Comparison of ENCODE assay signal across 20 mouse cellular contexts in the genomic region with DNA sequence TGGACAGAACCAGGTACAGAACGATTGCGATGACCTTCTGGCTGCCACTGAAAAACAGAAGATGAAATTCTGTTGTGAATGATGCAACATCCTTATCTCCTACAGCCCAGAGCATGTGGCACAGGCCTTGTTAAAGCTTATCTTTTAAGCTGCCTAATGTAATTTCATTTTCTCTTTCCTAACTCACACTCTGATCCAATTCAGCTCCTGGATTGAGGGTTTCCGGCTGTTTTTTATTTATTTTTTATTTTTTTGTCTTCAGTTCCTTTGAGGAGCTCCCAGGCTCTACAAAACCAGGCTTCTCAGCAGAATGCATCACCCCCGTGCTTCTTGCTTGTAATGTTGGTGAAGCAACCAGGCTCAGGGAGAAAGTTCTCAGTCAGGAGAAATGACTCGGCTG. TPM values are rescaled to one million over a fixed set of nuclear protein-coding genes. Genes with fewer than 3 reads are reported as not detected.
DNase-seq lines count a peak whose midpoint lies in the region; ATAC-seq and TF ChIP-seq lines count a peak whose summit lies in the region.
"Had no signal": no experiment of that assay in that cellular context is flagged by ENCODE, and none has a peak within 500 bp of the region (broad histone marks: within the 10 kb centered on the region; RNA-seq: fewer than 3 reads in every experiment).

No protein-coding gene starts in this region.

- no peaks in the 10 kb centered on the region for H3K4me1 ChIP-seq in heart, embryonic 11.5 days (ENCODE audit: control insufficient read depth, insufficient read depth, low read length)
- no peaks in the 10 kb centered on the region for H3K4me1 ChIP-seq in liver, adult 2 months (ENCODE audit: control insufficient read depth, insufficient read depth, low read length)
- peaks cover 49% of the 10 kb centered on the region for H3K4me1 ChIP-seq in megakaryocyte, embryonic 14.5 days
- H3K4me1 ChIP-seq: embryonic facial prominence, embryonic 13.5 days; forebrain, embryonic 12.5 days; hindbrain, embryonic 15.5 days had no signal

- 76% methylated on average over 5 of the region's 5 CpGs for WGBS in heart, embryonic 11.5 days (ENCODE audit: insufficient replicate concordance)
- WGBS in liver, adult 2 months, result 51% methylated on average over 5 of the region's 5 CpGs

- DNase-seq in heart, adult 9 months (ENCODE audit: low spot score in 2 of 2), result no peak
- peak; percentile 56 for DNase-seq in c-Kit-negative CD71-positive TER-119-positive erythroid progenitor cells, embryonic 14.5 days (ENCODE audit: low read depth, low spot score)
- DNase-seq in liver, adult 2 months (ENCODE audit: extremely low read depth, low read depth, low spot score), result peak; percentile 42
- DNase-seq in layer of hippocampus, adult 9-11 months, result no peak
- no peak for DNase-seq in natural killer cell, adult 2 months (ENCODE audit: low spot score in 2 of 2)
- DNase-seq in layer of hippocampus, adult 2 months (ENCODE audit: low spot score in 2 of 2), result no peak
- DNase-seq: adrenal gland, postnatal 10 days; kidney, adult 2 months; kidney, postnatal 25 days; left cerebral cortex, postnatal 4 days; lung, embryonic 14.5 days had no signal

- no peaks in the 10 kb centered on the region for H3K9me3 ChIP-seq in heart, embryonic 11.5 days (replicated peaks; ENCODE audit: control insufficient read depth, low read length)
- H3K9me3 ChIP-seq in megakaryocyte, embryonic 14.5 days, result peaks cover 9% of the 10 kb centered on the region; the same call in 1 of the 2 replicates
- H3K9me3 ChIP-seq: embryonic facial prominence, embryonic 13.5 days; forebrain, embryonic 12.5 days; hindbrain, embryonic 15.5 days had no signal

- TF ChIP-seq POLR2A in liver, adult 2 months (IDR thresholded peaks at IDR 0.05; ENCODE audit: extremely low read depth, insufficient read depth, low read length), result no peak

- no peak overlapping the region for H3K4me2 ChIP-seq in heart, embryonic 11.5 days
- H3K4me2 ChIP-seq: embryonic facial prominence, embryonic 13.5 days; forebrain, embryonic 12.5 days; hindbrain, embryonic 15.5 days; lung, embryonic 14.5 days; midbrain, embryonic 11.5 days had no signal

- TF ChIP-seq CTCF in liver, adult 2 months (IDR thresholded peaks at IDR 0.05; ENCODE audit: low read depth, low read length), result no peak
- no peak for TF ChIP-seq CTCF in layer of hippocampus, adult 2 months (conservative IDR thresholded peaks at IDR 0.05)

- no peak overlapping the region; the same call in 1 of the 2 replicates for H3K27ac ChIP-seq in heart, embryonic 11.5 days (ENCODE audit: low read depth, low read length)
- H3K27ac ChIP-seq in liver, adult 2 months (replicated peaks; ENCODE audit: insufficient read depth, low read depth, low read length), result no peak overlapping the region
- H3K27ac ChIP-seq in layer of hippocampus, adult 2 months, result no peak overlapping the region
- H3K27ac ChIP-seq: embryonic facial prominence, embryonic 13.5 days; forebrain, embryonic 12.5 days; hindbrain, embryonic 15.5 days had no signal

- 0 out of 2 replicates have a peak, but pooled peaks have one; percentile 71 for ATAC-seq in heart, embryonic 11.5 days (replicated peaks; ENCODE audit: insufficient number of reproducible peaks, low FRiP score, low TSS enrichment)

- H3K27me3 ChIP-seq in heart, embryonic 11.5 days (ENCODE audit: control insufficient read depth, insufficient read depth, low read length), result no peaks in the 10 kb centered on the region
- no peaks in the 10 kb centered on the region for H3K27me3 ChIP-seq in liver, adult 2 months (ENCODE audit: control insufficient read depth, insufficient read depth, low read length)
- peaks cover 2% of the 10 kb centered on the region for H3K27me3 ChIP-seq in megakaryocyte, embryonic 14.5 days (replicated peaks)
- H3K27me3 ChIP-seq: embryonic facial prominence, embryonic 13.5 days; forebrain, embryonic 12.5 days; hindbrain, embryonic 15.5 days had no signal

- no peak overlapping the region for H3K4me3 ChIP-seq in heart, embryonic 11.5 days (ENCODE audit: low read depth, low read length)
- no peak overlapping the region for H3K4me3 ChIP-seq in liver, adult 2 months (ENCODE audit: insufficient read depth, low read depth, low read length)
- H3K4me3 ChIP-seq in megakaryocyte, embryonic 14.5 days (replicated peaks), result peak overlapping the region; percentile 48
- no peak overlapping the region for H3K4me3 ChIP-seq in layer of hippocampus, adult 2 months
- H3K4me3 ChIP-seq: embryonic facial prominence, embryonic 13.5 days; forebrain, embryonic 12.5 days; hindbrain, embryonic 15.5 days had no signal

- no peak overlapping the region for H3K9ac ChIP-seq in heart, embryonic 11.5 days (ENCODE audit: low read depth, low read length)
- no peak overlapping the region for H3K9ac ChIP-seq in liver, adult 2 months (ENCODE audit: low read depth, low read length)
- H3K9ac ChIP-seq: embryonic facial prominence, embryonic 13.5 days; forebrain, embryonic 12.5 days; hindbrain, embryonic 15.5 days; lung, embryonic 14.5 days had no signal

- H3K36me3 ChIP-seq in heart, embryonic 11.5 days (ENCODE audit: control insufficient read depth, insufficient read depth, low read length), result no peaks in the 10 kb centered on the region
- no peaks in the 10 kb centered on the region for H3K36me3 ChIP-seq in liver, adult 2 months (ENCODE audit: control insufficient read depth, insufficient read depth, low read length)
- H3K36me3 ChIP-seq in megakaryocyte, embryonic 14.5 days (replicated peaks; ENCODE audit: low read length), result no peaks in the 10 kb centered on the region
- H3K36me3 ChIP-seq: embryonic facial prominence, embryonic 13.5 days; forebrain, embryonic 12.5 days; hindbrain, embryonic 15.5 days had no signal

- no peaks in the 10 kb centered on the region for H3K79me2 ChIP-seq in liver, adult 2 months (ENCODE audit: control insufficient read depth, insufficient read depth, low read length)

RNA-seq across cellular contexts. Expression of gene Syt8, which starts 14.8 kb away (rescaled TPM):
- 0.26 and 0.31 TPM in 2 replicates for polyA plus RNA-seq in heart, embryonic 11.5 days (2014; fragmentation: Nextera tagmentation; extraction: Ambion mirVana)
- total RNA-seq in liver, adult 2 months (2014; rRNA removed), result not detected in 2 replicates
- not detected in 2 replicates for polyA plus RNA-seq in liver, adult 2 months (2012; rRNA removed)
- 3.4 TPM in 1 of 2 replicates, not detected in the other for polyA plus RNA-seq in megakaryocyte, embryonic 14.5 days (2012; ENCODE audit: insufficient read depth, low replicate concordance)
- not detected for total RNA-seq in layer of hippocampus, adult 2 months (2021)
- total RNA-seq: adrenal gland, postnatal 10 days; gastrocnemius, postnatal 4 days; heart, postnatal 10 days; layer of hippocampus, postnatal 25 days; left cerebral cortex, postnatal 4 days had no signal
- polyA plus RNA-seq: forebrain, embryonic 12.5 days; hindbrain, embryonic 15.5 days; lung, embryonic 14.5 days; midbrain, embryonic 11.5 days had no signal

RNA-seq across cellular contexts. Expression of gene Tnni2, which starts 21.7 kb away (rescaled TPM):
- polyA plus RNA-seq in heart, embryonic 11.5 days (2014; fragmentation: Nextera tagmentation; extraction: Ambion mirVana), result 46.1 and 51.6 TPM in 2 replicates
- total RNA-seq in liver, adult 2 months (2014; rRNA removed), result 10.1 TPM in 1 of 2 replicates, not detected in the other
- not detected in 2 replicates for polyA plus RNA-seq in liver, adult 2 months (2012; rRNA removed)
- 3.4 TPM in 1 of 2 replicates, not detected in the other for polyA plus RNA-seq in megakaryocyte, embryonic 14.5 days (2012; ENCODE audit: insufficient read depth, low replicate concordance)
- not detected for total RNA-seq in layer of hippocampus, adult 2 months (2021)
- total RNA-seq: left cerebral cortex, postnatal 4 days had no signal

RNA-seq across cellular contexts. Expression of gene Ctsd, which starts 32.0 kb away (rescaled TPM):
- 378 and 446 TPM in 2 replicates for polyA plus RNA-seq in heart, embryonic 11.5 days (2014; fragmentation: Nextera tagmentation; extraction: Ambion mirVana)
- 215 and 244 TPM in 2 replicates for total RNA-seq in liver, adult 2 months (2014; rRNA removed)
- polyA plus RNA-seq in liver, adult 2 months (2012; rRNA removed), result 355 and 444 TPM in 2 replicates
- polyA plus RNA-seq in megakaryocyte, embryonic 14.5 days (2012; ENCODE audit: insufficient read depth, low replicate concordance), result 432 and 816 TPM in 2 replicates
- total RNA-seq in layer of hippocampus, adult 2 months (2021), result 100 to 1,000 TPM; 291 to 297 TPM

RNA-seq across cellular contexts. Expression of gene Gm49369, which starts 37.4 kb away (rescaled TPM):
- polyA plus RNA-seq in heart, embryonic 11.5 days (2014; fragmentation: Nextera tagmentation; extraction: Ambion mirVana), result 1.9 TPM in 1 of 2 replicates, not detected in the other
- 126 and 130 TPM in 2 replicates for total RNA-seq in liver, adult 2 months (2014; rRNA removed)
- polyA plus RNA-seq in liver, adult 2 months (2012; rRNA removed), result 0.38 TPM in 1 of 2 replicates, not detected in the other
- 14.0 and 303 TPM in 2 replicates for polyA plus RNA-seq in megakaryocyte, embryonic 14.5 days (2012; ENCODE audit: insufficient read depth, low replicate concordance)
- 1 to 10 TPM in 1 of 2 experiments, not detected in 1; 4.4 TPM for total RNA-seq in layer of hippocampus, adult 2 months (2021)
- polyA plus RNA-seq: embryonic facial prominence, embryonic 13.5 days; lung, embryonic 14.5 days had no signal

RNA-seq across cellular contexts. Expression of gene Lsp1, which starts 40.7 kb away (rescaled TPM):
- polyA plus RNA-seq in heart, embryonic 11.5 days (2014; fragmentation: Nextera tagmentation; extraction: Ambion mirVana), result 31.4 and 32.1 TPM in 2 replicates
- total RNA-seq in liver, adult 2 months (2014; rRNA removed), result 1.4 and 1.8 TPM in 2 replicates
- polyA plus RNA-seq in liver, adult 2 months (2012; rRNA removed), result 3.1 and 6.0 TPM in 2 replicates
- 10.1 and 33.2 TPM in 2 replicates for polyA plus RNA-seq in megakaryocyte, embryonic 14.5 days (2012; ENCODE audit: insufficient read depth, low replicate concordance)
- 1 to 10 TPM; 1.4 to 1.7 TPM for total RNA-seq in layer of hippocampus, adult 2 months (2021)

Comparison
In these comparisons a context has a peak if more than half of its experiments do, and no peak if none do; other contexts are left out.
1. DNase-seq: peak in c-Kit-negative CD71-positive TER-119-positive erythroid progenitor cells, embryonic 14.5 days (single experiment) and liver, adult 2 months (single experiment); none in heart, adult 9 months (0 of 2), layer of hippocampus, adult 9-11 months (single experiment), natural killer cell, adult 2 months (0 of 2) and layer of hippocampus, adult 2 months (0 of 2).
2. RNA of gene Tnni2, which starts 21.7 kb away (polyA plus RNA-seq): 46.1 to 51.6 TPM in heart, embryonic 11.5 days; 3.4 TPM in megakaryocyte, embryonic 14.5 days and not detected in liver, adult 2 months; every median in the first group is over 10 times any median in the second.